Mouse (Mus musculus): Measurements from ENCODE around the gene Zfp628. TPM values are rescaled to one million over a fixed set of nuclear protein-coding genes. Genes with fewer than 3 reads are reported as not detected.

Gene Zfp628
- polyA plus RNA-seq, 1 experiment from 2014 or later: 3.9 TPM

GRCm38 (mm10) chr7:4957361-4957760, 42.3 kb downstream of the Zfp628 start:
- DNase-seq (ENCODE audit: low spot score) (no peak), ATAC-seq (replicated peaks; ENCODE audit: low FRiP score, low read depth) (no peak)
- 78% methylated on average over 10 of the region's 10 CpGs for WGBS
- TF ChIP-seq CTCF (IDR thresholded peaks at IDR 0.05; ENCODE audit: low read depth): no peak
- H3K27me3 ChIP-seq (ENCODE audit: insufficient read depth, low read length): no peaks in the 10 kb centered on the region
- H3K36me3 ChIP-seq (ENCODE audit: insufficient read depth, low read length): no peaks in the 10 kb centered on the region
- no peak overlapping the region for H3K27ac ChIP-seq
- 0 out of 2 replicates have a peak overlapping the region, but pooled peaks have one; percentile 14 for H3K9ac ChIP-seq (ENCODE audit: low read depth, low read length)
- no peaks in the 10 kb centered on the region for H3K4me1 ChIP-seq (replicated peaks; ENCODE audit: insufficient read depth, low read length)
- H3K4me3 ChIP-seq (replicated peaks; ENCODE audit: low read depth, low read length): no peak overlapping the region
- H3K4me2 ChIP-seq (ENCODE audit: low read length): no peak overlapping the region
- no peaks in the 10 kb centered on the region for H3K9me3 ChIP-seq (replicated peaks; ENCODE audit: low read length)

- 64% methylated on average over 5 of the region's 5 CpGs for WGBS
- H3K36me3 ChIP-seq (ENCODE audit: insufficient read depth, low read length): no peaks in the 10 kb centered on the region
- H3K9ac ChIP-seq (ENCODE audit: low read depth, low read length): no peak overlapping the region
- no peak overlapping the region for H3K4me3 ChIP-seq (replicated peaks; ENCODE audit: low read depth, low read length)
- no peaks in the 10 kb centered on the region for H3K27me3 ChIP-seq (ENCODE audit: insufficient read depth, low read length)
- H3K4me1 ChIP-seq (replicated peaks; ENCODE audit: insufficient read depth, low read length): no peaks in the 10 kb centered on the region
- H3K9me3 ChIP-seq (replicated peaks; ENCODE audit: low read length): no peaks in the 10 kb centered on the region
- peak; percentile 14; the same call in 1 of the 2 replicates for TF ChIP-seq CTCF (IDR thresholded peaks at IDR 0.05; ENCODE audit: low read depth)
- H3K27ac ChIP-seq: no peak overlapping the region
- no peak overlapping the region for H3K4me2 ChIP-seq (ENCODE audit: low read length)
- ATAC-seq (replicated peaks; ENCODE audit: low FRiP score, low read depth): no peak
- no peak for DNase-seq (ENCODE audit: low spot score)
Observed at GRCm38 (mm10) chr7:4963527-4963926, 48.5 kb downstream of the Zfp628 start.

GRCm38 (mm10) chr7:4964272-4964671, 49.3 kb downstream of the Zfp628 start, which contains the start of gene Sbk2:
Gene Sbk2 (minus strand): TSS chr7:4964406.
- ATAC-seq (replicated peaks; ENCODE audit: low FRiP score, low read depth) (peak; percentile 89), DNase-seq (ENCODE audit: low spot score) (peak; percentile 85)
- Histone ChIP-seq H3K9ac (ENCODE audit: low read depth, low read length) (no peak within 1 kb of the TSS), H3K36me3 (ENCODE audit: insufficient read depth, low read length) (no peaks in the 10 kb centered on the region), H3K4me3 (replicated peaks; ENCODE audit: low read depth, low read length) (no peak within 1 kb of the TSS), H3K27me3 (ENCODE audit: insufficient read depth, low read length) (no peaks in the 10 kb centered on the region), H3K27ac (no peak within 1 kb of the TSS), H3K4me1 (replicated peaks; ENCODE audit: insufficient read depth, low read length) (no peaks in the 10 kb centered on the region), H3K9me3 (replicated peaks; ENCODE audit: low read length) (no peaks in the 10 kb centered on the region), H3K4me2 (ENCODE audit: low read length) (peak within 1 kb of the TSS; percentile 36)
- TF ChIP-seq CTCF (IDR thresholded peaks at IDR 0.05; ENCODE audit: low read depth): peak; percentile 75
- WGBS: 3% methylated on average over 10 of the region's 10 CpGs

GRCm38 (mm10) chr7:4964988-4965387, 50.0 kb downstream of the Zfp628 start:
- Histone ChIP-seq H3K9ac (ENCODE audit: low read depth, low read length) (no peak overlapping the region), H3K4me2 (ENCODE audit: low read length) (no peak overlapping the region), H3K9me3 (replicated peaks; ENCODE audit: low read length) (no peaks in the 10 kb centered on the region), H3K27me3 (ENCODE audit: insufficient read depth, low read length) (no peaks in the 10 kb centered on the region), H3K4me3 (replicated peaks; ENCODE audit: low read depth, low read length) (no peak overlapping the region), H3K36me3 (ENCODE audit: insufficient read depth, low read length) (no peaks in the 10 kb centered on the region), H3K27ac (no peak overlapping the region), H3K4me1 (replicated peaks; ENCODE audit: insufficient read depth, low read length) (no peaks in the 10 kb centered on the region)
- WGBS: 86% methylated on average over 5 of the region's 5 CpGs
- TF ChIP-seq CTCF (IDR thresholded peaks at IDR 0.05; ENCODE audit: low read depth): no peak
- ATAC-seq (replicated peaks; ENCODE audit: low FRiP score, low read depth) (no peak), DNase-seq (ENCODE audit: low spot score) (no peak)

- 0 out of 2 replicates have a peak, but pooled peaks cover 3% of the 10 kb centered on the region for H3K4me1 ChIP-seq (replicated peaks; ENCODE audit: insufficient read depth, low read length)
- no peak within 1 kb of the TSS for H3K9ac ChIP-seq (ENCODE audit: low read depth, low read length)
- H3K27ac ChIP-seq: no peak within 1 kb of the TSS
- H3K4me2 ChIP-seq (ENCODE audit: low read length): no peak within 1 kb of the TSS
- 41% methylated on average over 6 of the region's 6 CpGs for WGBS
- TF ChIP-seq CTCF (IDR thresholded peaks at IDR 0.05; ENCODE audit: low read depth): no peak
- no peaks in the 10 kb centered on the region for H3K9me3 ChIP-seq (replicated peaks; ENCODE audit: low read length)
- no peaks in the 10 kb centered on the region for H3K27me3 ChIP-seq (ENCODE audit: insufficient read depth, low read length)
- H3K4me3 ChIP-seq (replicated peaks; ENCODE audit: low read depth, low read length): no peak within 1 kb of the TSS
- no peak for ATAC-seq (replicated peaks; ENCODE audit: low FRiP score, low read depth)
- DNase-seq (ENCODE audit: low spot score): no peak
- H3K36me3 ChIP-seq (ENCODE audit: insufficient read depth, low read length): no peaks in the 10 kb centered on the region
Observed at GRCm38 (mm10) chr7:4971068-4971467, 56.1 kb downstream of the Zfp628 start, which contains the start of gene Sbk3. Gene Sbk3 (minus strand): TSS chr7:4971168.

Other genes with a start within 250 kb of the Zfp628 start
- gene Hspbp1, start 230.1 kb upstream of the Zfp628 start, polyA plus RNA-seq (2015; fragmentation: Nextera tagmentation; extraction: Ambion mirVana): 99.7 and 99.9 TPM in 2 replicates
- 0.71 and 0.78 TPM in 2 replicates for gene Brsk1, start 224.6 kb upstream of the Zfp628 start, polyA plus RNA-seq (2015; fragmentation: Nextera tagmentation; extraction: Ambion mirVana)
- gene Tmem150b, start 190.0 kb upstream of the Zfp628 start, polyA plus RNA-seq (2015; fragmentation: Nextera tagmentation; extraction: Ambion mirVana): 0.06 and 0.12 TPM in 2 replicates
- 61.2 and 64.8 TPM in 2 replicates for gene Kmt5c, start 175.1 kb upstream of the Zfp628 start, polyA plus RNA-seq (2015; fragmentation: Nextera tagmentation; extraction: Ambion mirVana)
- 70.7 and 84.0 TPM in 2 replicates for gene Cox6b2, start 162.1 kb upstream of the Zfp628 start, polyA plus RNA-seq (2015; fragmentation: Nextera tagmentation; extraction: Ambion mirVana)
- gene Fam71e2, start 143.9 kb upstream of the Zfp628 start, polyA plus RNA-seq (2015; fragmentation: Nextera tagmentation; extraction: Ambion mirVana): not detected in 2 replicates
- 0.14 and 0.20 TPM in 2 replicates for gene Il11, start 132.4 kb upstream of the Zfp628 start, polyA plus RNA-seq (2015; fragmentation: Nextera tagmentation; extraction: Ambion mirVana)
- gene Tmem190, start 132.3 kb upstream of the Zfp628 start, polyA plus RNA-seq (2015; fragmentation: Nextera tagmentation; extraction: Ambion mirVana): 0.70 TPM in 1 of 2 replicates, not detected in the other
- gene Tmem238, start 125.6 kb upstream of the Zfp628 start, polyA plus RNA-seq (2015; fragmentation: Nextera tagmentation; extraction: Ambion mirVana): 35.9 and 40.4 TPM in 2 replicates
- 453 and 480 TPM in 2 replicates for gene Rpl28, start 122.3 kb upstream of the Zfp628 start, polyA plus RNA-seq (2015; fragmentation: Nextera tagmentation; extraction: Ambion mirVana)
- 198 and 203 TPM in 2 replicates for gene Ube2s, start 102.6 kb upstream of the Zfp628 start, polyA plus RNA-seq (2015; fragmentation: Nextera tagmentation; extraction: Ambion mirVana)
- 0.62 and 0.67 TPM in 2 replicates for gene Shisa7, start 70.5 kb upstream of the Zfp628 start, polyA plus RNA-seq (2015; fragmentation: Nextera tagmentation; extraction: Ambion mirVana)
- 11.0 and 12.4 TPM in 2 replicates for gene Isoc2b, start 45.0 kb upstream of the Zfp628 start, polyA plus RNA-seq (2015; fragmentation: Nextera tagmentation; extraction: Ambion mirVana)
- gene Isoc2a, start 38.1 kb upstream of the Zfp628 start, polyA plus RNA-seq (2015; fragmentation: Nextera tagmentation; extraction: Ambion mirVana): 0.72 and 0.77 TPM in 2 replicates
- gene Gm36210, start 8.7 kb upstream of the Zfp628 start, polyA plus RNA-seq (2015; fragmentation: Nextera tagmentation; extraction: Ambion mirVana): not detected in 2 replicates
- 2.1 and 2.6 TPM in 2 replicates for gene Nat14, start 6.8 kb downstream of the Zfp628 start, polyA plus RNA-seq (2015; fragmentation: Nextera tagmentation; extraction: Ambion mirVana)
- 0.91 and 1.1 TPM in 2 replicates for gene Ssc5d, start 10.6 kb downstream of the Zfp628 start, polyA plus RNA-seq (2015; fragmentation: Nextera tagmentation; extraction: Ambion mirVana)
- 0.12 and 0.13 TPM in 2 replicates for gene Sbk2, start 49.2 kb downstream of the Zfp628 start, polyA plus RNA-seq (2015; fragmentation: Nextera tagmentation; extraction: Ambion mirVana)
- gene Sbk3, start 56.0 kb downstream of the Zfp628 start, polyA plus RNA-seq (2015; fragmentation: Nextera tagmentation; extraction: Ambion mirVana): 0.05 TPM in 1 of 2 replicates, not detected in the other
- gene Zfp579, start 80.9 kb downstream of the Zfp628 start, polyA plus RNA-seq (2015; fragmentation: Nextera tagmentation; extraction: Ambion mirVana): 21.2 and 21.3 TPM in 2 replicates
- 12.8 and 14.1 TPM in 2 replicates for gene Zfp524, start 99.2 kb downstream of the Zfp628 start, polyA plus RNA-seq (2015; fragmentation: Nextera tagmentation; extraction: Ambion mirVana)
- gene Fiz1, start 99.5 kb downstream of the Zfp628 start, polyA plus RNA-seq (2015; fragmentation: Nextera tagmentation; extraction: Ambion mirVana): 30.4 and 31.8 TPM in 2 replicates
- gene Gm44973, start 100.3 kb downstream of the Zfp628 start, polyA plus RNA-seq (2015; fragmentation: Nextera tagmentation; extraction: Ambion mirVana): 4.7 and 5.7 TPM in 2 replicates
- gene Zfp865, start 105.2 kb downstream of the Zfp628 start, polyA plus RNA-seq (2015; fragmentation: Nextera tagmentation; extraction: Ambion mirVana): 4.7 and 5.6 TPM in 2 replicates
- gene Ccdc106, start 105.3 kb downstream of the Zfp628 start, polyA plus RNA-seq (2015; fragmentation: Nextera tagmentation; extraction: Ambion mirVana): 22.7 and 23.5 TPM in 2 replicates
- not detected in 2 replicates for gene 4632433K11Rik, start 118.9 kb downstream of the Zfp628 start, polyA plus RNA-seq (2015; fragmentation: Nextera tagmentation; extraction: Ambion mirVana)
- 5.7 and 6.6 TPM in 2 replicates for gene Zfp784, start 123.2 kb downstream of the Zfp628 start, polyA plus RNA-seq (2015; fragmentation: Nextera tagmentation; extraction: Ambion mirVana)
- gene Zfp580, start 136.3 kb downstream of the Zfp628 start, polyA plus RNA-seq (2015; fragmentation: Nextera tagmentation; extraction: Ambion mirVana): 48.7 and 54.0 TPM in 2 replicates
- gene U2af2, start 146.9 kb downstream of the Zfp628 start, polyA plus RNA-seq (2015; fragmentation: Nextera tagmentation; extraction: Ambion mirVana): 95.0 and 103 TPM in 2 replicates
- gene Epn1, start 165.0 kb downstream of the Zfp628 start, polyA plus RNA-seq (2015; fragmentation: Nextera tagmentation; extraction: Ambion mirVana): 58.4 and 61.7 TPM in 2 replicates
- not detected in 2 replicates for gene Rfpl4, start 201.7 kb downstream of the Zfp628 start, polyA plus RNA-seq (2015; fragmentation: Nextera tagmentation; extraction: Ambion mirVana)
- 0.79 and 0.83 TPM in 2 replicates for gene Rasl2-9, start 210.7 kb downstream of the Zfp628 start, polyA plus RNA-seq (2015; fragmentation: Nextera tagmentation; extraction: Ambion mirVana)
- not detected in 2 replicates for gene Vmn1r55, start 234.5 kb downstream of the Zfp628 start, polyA plus RNA-seq (2015; fragmentation: Nextera tagmentation; extraction: Ambion mirVana)

Measured in kidney, postnatal 0 days (tissue).